Mouse (Mus musculus) MEL (cell line): ENCODE data around the gene 9230102O04Rik. TPM values are rescaled to one million over a fixed set of nuclear protein-coding genes. Genes with fewer than 3 reads are reported as not detected.

Source experiments
- DNase-seq: peaks from one replicate; pipeline ENCODE4 v3.0.0; 2011; ENCODE audit warnings: low read depth, low spot score
- H3K27ac ChIP-seq: 2 replicates; pipeline ENCODE4 v1.5.1; 2012; ENCODE audit warnings: low read depth, mild to moderate bottlenecking, control low read depth, low read length, moderate library complexity; ENCODE audit not compliant: control insufficient read depth
- H3K27me3 ChIP-seq, 2 experiments: fragments of 150-350 bp in 1 of 2; sonication (generic) in 1 of 2; 2 replicates each; pipeline ENCODE4 v1.6.1; 2012; ENCODE audit warnings: low read length in 2 of 2, mild to moderate bottlenecking in 2 of 2, improper control_type of control experiment in 1 of 2, moderate library complexity in 1 of 2; ENCODE audit not compliant: insufficient read depth in 2 of 2, control insufficient read depth in 1 of 2
- H3K36me3 ChIP-seq, 2 experiments: 2 replicates each; pipeline ENCODE4 v1.6.1; 2012 to 2014; ENCODE audit warnings: low read length in 2 of 2, improper control_type of control experiment in 1 of 2, inconsistent platforms in 1 of 2, mild to moderate bottlenecking in 1 of 2; ENCODE audit not compliant: insufficient read depth in 2 of 2, control insufficient read depth in 1 of 2
- H3K4me1 ChIP-seq, 2 experiments: fragments of 150-350 bp in 1 of 2; sonication (generic) in 1 of 2; 2 replicates each; pipeline ENCODE4 v1.6.1; 2012; ENCODE audit warnings: low read length in 2 of 2, improper control_type of control experiment in 1 of 2, mild to moderate bottlenecking in 1 of 2; ENCODE audit not compliant: insufficient read depth in 2 of 2, control insufficient read depth in 1 of 2
- H3K4me3 ChIP-seq, 2 experiments: fragments of 150-350 bp in 1 of 2; sonication (generic) in 1 of 2; 2 replicates each; pipeline ENCODE4 v1.5.1; 2012; ENCODE audit warnings: low read depth in 2 of 2, low read length in 2 of 2, mild to moderate bottlenecking in 2 of 2, moderate library complexity in 2 of 2, control low read depth in 1 of 2, improper control_type of control experiment in 1 of 2; ENCODE audit not compliant: control insufficient read depth in 1 of 2, insufficient read depth in 1 of 2
- H3K79me2 ChIP-seq: 2 replicates; pipeline ENCODE4 v1.6.1; 2012; ENCODE audit warnings: mild to moderate bottlenecking, low read length, moderate library complexity; ENCODE audit not compliant: control insufficient read depth, poor library complexity, insufficient read depth
- H3K9ac ChIP-seq: 2 replicates; pipeline ENCODE4 v1.6.1; 2012; ENCODE audit warnings: low read depth, mild to moderate bottlenecking, control low read depth, low read length, moderate library complexity; ENCODE audit not compliant: control insufficient read depth, poor library complexity, severe bottlenecking
- H3K9me3 ChIP-seq: fragments of 150-350 bp; sonication (generic); replicated peaks from 2 replicates; pipeline ENCODE4 v1.6.1; 2012; ENCODE audit warnings: mild to moderate bottlenecking, low read length, improper control_type of control experiment, moderate library complexity; ENCODE audit not compliant: insufficient read depth
- BHLHE40 ChIP-seq: IDR thresholded peaks from 2 replicates; pipeline ENCODE4 v1.6.1; 2012; ENCODE audit warnings: low read depth, mild to moderate bottlenecking, inconsistent platforms, low read length, improper control_type of control experiment, borderline replicate concordance
- CTCF ChIP-seq, 3 experiments: IDR thresholded peaks in 2 of 3; conservative IDR thresholded peaks in 1 of 3; 2 replicates each; pipeline ENCODE4 v1.5.1; 2011 to 2012; ENCODE audit warnings: low read length in 3 of 3, low read depth in 2 of 3, mild to moderate bottlenecking in 2 of 3, improper control_type of control experiment in 1 of 3, inconsistent platforms in 1 of 3, mixed read lengths in 1 of 3, moderate library complexity in 1 of 3; ENCODE audit not compliant: control insufficient read depth in 1 of 3, insufficient read depth in 1 of 3, poor library complexity in 1 of 3, severe bottlenecking in 1 of 3
- E2F4 ChIP-seq: IDR thresholded peaks from 2 replicates; pipeline ENCODE4 v1.6.1; 2011; ENCODE audit warnings: low read depth, low read length, improper control_type of control experiment, borderline replicate concordance
- ELF1 ChIP-seq: IDR thresholded peaks from 2 replicates; pipeline ENCODE4 v1.6.1; 2014; ENCODE audit warnings: low read depth, mild to moderate bottlenecking, inconsistent platforms, low read length, improper control_type of control experiment, moderate library complexity
- ETS1 ChIP-seq: IDR thresholded peaks from 2 replicates; pipeline ENCODE4 v1.6.1; 2012; ENCODE audit warnings: low read depth, mild to moderate bottlenecking, inconsistent platforms, low read length, improper control_type of control experiment, moderate library complexity
- JUND ChIP-seq: IDR thresholded peaks from 2 replicates; pipeline ENCODE4 v1.6.1; 2011; ENCODE audit warnings: low read depth, mild to moderate bottlenecking, improper control_type of control experiment, low read length
- MEF2A ChIP-seq: IDR thresholded peaks from 2 replicates; pipeline ENCODE4 v1.6.1; 2014; ENCODE audit warnings: low read depth, mild to moderate bottlenecking, inconsistent platforms, low read length, improper control_type of control experiment; ENCODE audit not compliant: poor library complexity, insufficient replicate concordance, severe bottlenecking; ENCODE audit errors: extremely low read depth
- MYC ChIP-seq: IDR thresholded peaks from 2 replicates; pipeline ENCODE4 v1.6.1; 2011; ENCODE audit warnings: low read depth, mild to moderate bottlenecking, low read length, improper control_type of control experiment, moderate library complexity
- NELFE ChIP-seq: IDR thresholded peaks from 2 replicates; pipeline ENCODE4 v1.6.1; 2011; ENCODE audit warnings: low read depth, low read length, improper control_type of control experiment
- POLR2A ChIP-seq, 2 experiments: IDR thresholded peaks; 2 replicates each; pipeline ENCODE4 v1.6.1; 2011 to 2012; ENCODE audit warnings: low read length in 2 of 2, mild to moderate bottlenecking in 2 of 2, control low read depth in 1 of 2, improper control_type of control experiment in 1 of 2, low read depth in 1 of 2, moderate library complexity in 1 of 2; ENCODE audit not compliant: control insufficient read depth in 1 of 2, insufficient read depth in 1 of 2, poor library complexity in 1 of 2
- RAD21 ChIP-seq: IDR thresholded peaks from 2 replicates; pipeline ENCODE4 v1.6.1; 2011; ENCODE audit warnings: mild to moderate bottlenecking, low read depth, low read length, improper control_type of control experiment
- RCOR1 ChIP-seq: IDR thresholded peaks from 2 replicates; pipeline ENCODE4 v1.6.1; 2012; ENCODE audit warnings: low read depth, mild to moderate bottlenecking, inconsistent platforms, low read length, improper control_type of control experiment
- SMC3 ChIP-seq: IDR thresholded peaks from 2 replicates; pipeline ENCODE4 v1.6.1; 2011; ENCODE audit warnings: low read depth, low read length, improper control_type of control experiment
- TAL1 ChIP-seq: IDR thresholded peaks from 2 replicates; pipeline ENCODE4 v1.6.1; 2012; ENCODE audit warnings: mild to moderate bottlenecking, inconsistent platforms, low read length, moderate library complexity, mixed read lengths
- TBP ChIP-seq: IDR thresholded peaks from 2 replicates; pipeline ENCODE4 v1.8.0; 2011; ENCODE audit warnings: low read depth, low read length, improper control_type of control experiment
- USF1 ChIP-seq: IDR thresholded peaks from 2 replicates; pipeline ENCODE4 v1.6.1; 2014; ENCODE audit warnings: low read depth, mild to moderate bottlenecking, inconsistent platforms, low read length, improper control_type of control experiment, moderate library complexity
- USF2 ChIP-seq, 2 experiments: IDR thresholded peaks; 2 replicates each; pipeline ENCODE4 v1.6.1; 2011 to 2012; ENCODE audit warnings: improper control_type of control experiment in 2 of 2, low read length in 2 of 2, borderline replicate concordance in 1 of 2, inconsistent platforms in 1 of 2, low read depth in 1 of 2, mild to moderate bottlenecking in 1 of 2; ENCODE audit not compliant: insufficient read depth in 1 of 2
- ZC3H11A ChIP-seq: IDR thresholded peaks from 2 replicates; pipeline ENCODE4 v1.6.1; 2012; ENCODE audit warnings: low read depth, mild to moderate bottlenecking, inconsistent platforms, low read length, improper control_type of control experiment
- ZMIZ1 ChIP-seq: IDR thresholded peaks from 2 replicates; pipeline ENCODE4 v1.6.1; 2012; ENCODE audit warnings: low read depth, mild to moderate bottlenecking, inconsistent platforms, low read length, improper control_type of control experiment, moderate library complexity
- ZNF384 ChIP-seq: IDR thresholded peaks from 2 replicates; pipeline ENCODE4 v1.6.1; 2012; ENCODE audit warnings: low read depth, mild to moderate bottlenecking, inconsistent platforms, low read length, improper control_type of control experiment
- polyA plus RNA-seq, 2 experiments: library from polyadenylated mRNA; stranded (reverse) in 1 of 2; unstranded in 1 of 2; fragments of >175 nt in 1 of 2; fragments of >200 nt in 1 of 2; gene quantifications; 2 replicates each; pipeline versions ENCODE4 v1.2.1 to v1.2.4; 2012; ENCODE audit warnings: low replicate concordance in 2 of 2, low read depth in 1 of 2; ENCODE audit not compliant: insufficient read length in 2 of 2, insufficient read depth in 1 of 2, missing spikeins in 1 of 2
- total RNA-seq: library from RNA; depleted of rRNA; stranded (reverse); fragments of 300-350 nt; gene quantifications from 2 replicates; pipeline ENCODE4 v1.2.3, GENCODE M21; 2012

The 9230102O04Rik gene
- total and polyA plus RNA-seq, 3 experiments = 0.50 to 2.4 TPM; not detected in 1

- Histone ChIP-seq H3K9ac (no peak overlapping the region), H3K4me3 (no peak overlapping the region), H3K9me3 (no peaks in the 10 kb centered on the region), H3K36me3 (no peaks in the 10 kb centered on the region), H3K27me3 (no peaks in the 10 kb centered on the region), H3K79me2 (no peaks in the 10 kb centered on the region; the same call in 1 of the 2 replicates), H3K4me1 (no peaks in the 10 kb centered on the region; a peak in 1 of 4 replicates), H3K27ac (no peak overlapping the region)
- DNase-seq = no peak
- TF ChIP-seq MEF2A = no peak
- TF ChIP-seq RAD21 = no peak
- TF ChIP-seq TAL1 = no peak
- TF ChIP-seq POLR2A (IDR thresholded peaks at IDR 0.05; ENCODE audit: control insufficient read depth in 1 of 2, insufficient read depth in 1 of 2, low read depth in 1 of 2, low read length in 2 of 2, poor library complexity in 1 of 2) = no peak
- TF ChIP-seq ZNF384 = no peak
- TF ChIP-seq E2F4 = no peak
- TF ChIP-seq MYC = no peak
- no peak for TF ChIP-seq ETS1
- no peak for TF ChIP-seq ZC3H11A
These were observed 14.7 kb downstream of the 9230102O04Rik start for GRCm38 (mm10) chr2:9874467-9875219.

- Histone ChIP-seq H3K79me2 (no peaks in the 10 kb centered on the region; the same call in 1 of the 2 replicates), H3K4me1 (no peaks in the 10 kb centered on the region; a peak in 1 of 4 replicates), H3K4me3 (no peak overlapping the region), H3K27me3 (no peaks in the 10 kb centered on the region), H3K9me3 (no peaks in the 10 kb centered on the region), H3K27ac (no peak overlapping the region), H3K36me3 (no peaks in the 10 kb centered on the region), H3K9ac (no peak overlapping the region)
- no peak for TF ChIP-seq USF1
- no peak for TF ChIP-seq RCOR1
- no peak for TF ChIP-seq ZMIZ1
- no peak for TF ChIP-seq NELFE
- TF ChIP-seq CTCF (IDR thresholded peaks at IDR 0.05 in 2 of 3, conservative IDR thresholded peaks at IDR 0.05 in 1 of 3; ENCODE audit: control insufficient read depth in 1 of 3, insufficient read depth in 1 of 3, low read depth in 2 of 3, low read length in 3 of 3, poor library complexity in 1 of 3, severe bottlenecking in 1 of 3) = no peak
- TF ChIP-seq JUND = no peak
- no peak for TF ChIP-seq USF2 (IDR thresholded peaks at IDR 0.05; ENCODE audit: borderline replicate concordance in 1 of 2, insufficient read depth in 1 of 2, low read depth in 1 of 2, low read length in 2 of 2)
- no peak for TF ChIP-seq TBP
- no peak for TF ChIP-seq SMC3
- TF ChIP-seq BHLHE40 = no peak
- no peak for TF ChIP-seq ELF1
- DNase-seq = no peak
These were observed 15.6 kb downstream of the 9230102O04Rik start for GRCm38 (mm10) chr2:9873757-9874156.
